Mouse (Mus musculus): ENCODE data around the gene Pole2. TPM values are rescaled to one million over a fixed set of nuclear protein-coding genes. Genes with fewer than 3 reads are reported as not detected.
A peak's percentile ranks its signal among the peaks of the same experiment; 100 is the strongest.

Pole2 gene
- polyA plus RNA-seq, 1 experiment: 1.9 TPM

DNA sequence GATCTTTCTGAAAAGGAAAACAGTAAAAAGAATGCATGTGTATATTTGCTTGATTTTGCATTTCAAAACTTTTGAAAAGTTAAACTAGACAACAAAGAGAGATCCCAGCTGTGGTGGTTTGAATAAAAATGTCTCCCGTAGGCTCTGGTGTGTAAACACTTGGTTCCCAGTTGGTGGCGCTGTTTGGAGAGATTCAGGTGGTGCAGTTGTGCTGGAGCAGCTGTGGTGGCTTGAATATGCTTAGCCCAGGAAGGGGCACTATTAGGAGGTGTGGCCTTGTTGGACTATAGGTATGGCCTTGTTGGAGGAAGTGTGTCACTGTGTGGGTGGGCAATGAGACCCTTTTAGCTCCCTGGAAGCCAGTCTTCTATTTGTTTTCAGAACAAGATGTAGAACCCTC, 1.3 kb upstream of the Pole2 start:
- Histone ChIP-seq H3K36me3 (ENCODE audit: control insufficient read depth, insufficient read depth, low read length) (no peaks in the 10 kb centered on the region), H3K4me1 (ENCODE audit: control insufficient read depth, insufficient read depth, low read length) (no peaks in the 10 kb centered on the region), H3K27ac (ENCODE audit: insufficient read depth, low read depth, low read length) (no peak overlapping the region), H3K4me3 (ENCODE audit: insufficient read depth, low read depth, low read length) (no peak overlapping the region), H3K27me3 (replicated peaks; ENCODE audit: control insufficient read depth, insufficient read depth, low read length) (no peaks in the 10 kb centered on the region)
- WGBS: 71% methylated on average over 2 of the region's 2 CpGs
- no peak for DNase-seq
- no peak for TF ChIP-seq POLR2A (IDR thresholded peaks at IDR 0.05; ENCODE audit: low read depth, low read length)
- peak; percentile 21; the same call in 1 of the 2 replicates for TF ChIP-seq CTCF (conservative IDR thresholded peaks at IDR 0.05; ENCODE audit: insufficient read depth, insufficient read length, low read depth, low read length)

DNA sequence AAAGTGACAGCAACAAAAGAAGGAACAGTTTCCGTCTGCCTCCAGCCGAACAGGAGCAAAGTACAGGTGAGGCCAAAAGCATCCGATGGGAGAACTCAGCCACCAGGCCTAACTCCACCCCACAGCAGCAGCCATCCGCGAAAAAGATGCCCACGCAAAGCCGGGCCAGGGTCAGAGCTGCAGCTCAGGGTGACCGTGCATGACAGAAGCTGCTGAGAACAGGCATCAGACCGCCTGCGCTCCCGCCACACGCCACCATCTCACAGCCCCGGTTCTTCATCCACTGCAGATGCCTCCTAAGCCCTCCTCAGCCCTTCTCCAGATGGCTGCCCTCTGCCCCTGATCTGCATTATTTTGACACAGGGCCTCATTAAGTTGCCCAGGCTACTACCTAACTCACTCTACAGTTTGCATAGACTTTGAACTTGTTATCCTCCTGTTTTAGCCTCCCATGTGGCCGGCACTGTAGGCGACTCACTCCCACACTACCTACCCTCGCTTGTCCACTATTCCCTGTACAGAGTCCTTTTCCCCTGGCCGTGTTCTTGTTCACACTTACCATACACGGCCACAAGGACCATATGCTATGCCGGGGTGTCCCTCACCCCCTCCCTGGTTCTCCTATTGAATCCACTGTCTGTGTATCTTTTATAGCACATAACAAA, 7.2 kb downstream of the Pole2 start:
- TF ChIP-seq CTCF (conservative IDR thresholded peaks at IDR 0.05; ENCODE audit: insufficient read depth, insufficient read length, low read depth, low read length) (no peak), POLR2A (IDR thresholded peaks at IDR 0.05; ENCODE audit: low read depth, low read length) (no peak)
- Histone ChIP-seq H3K27me3 (replicated peaks; ENCODE audit: control insufficient read depth, insufficient read depth, low read length) (no peaks in the 10 kb centered on the region), H3K36me3 (ENCODE audit: control insufficient read depth, insufficient read depth, low read length) (no peaks in the 10 kb centered on the region), H3K27ac (ENCODE audit: insufficient read depth, low read depth, low read length) (no peak overlapping the region), H3K4me3 (ENCODE audit: insufficient read depth, low read depth, low read length) (no peak overlapping the region), H3K4me1 (ENCODE audit: control insufficient read depth, insufficient read depth, low read length) (no peaks in the 10 kb centered on the region)
- 50% methylated on average over 19 of the region's 19 CpGs for WGBS
- peak; percentile 51 for DNase-seq

DNA sequence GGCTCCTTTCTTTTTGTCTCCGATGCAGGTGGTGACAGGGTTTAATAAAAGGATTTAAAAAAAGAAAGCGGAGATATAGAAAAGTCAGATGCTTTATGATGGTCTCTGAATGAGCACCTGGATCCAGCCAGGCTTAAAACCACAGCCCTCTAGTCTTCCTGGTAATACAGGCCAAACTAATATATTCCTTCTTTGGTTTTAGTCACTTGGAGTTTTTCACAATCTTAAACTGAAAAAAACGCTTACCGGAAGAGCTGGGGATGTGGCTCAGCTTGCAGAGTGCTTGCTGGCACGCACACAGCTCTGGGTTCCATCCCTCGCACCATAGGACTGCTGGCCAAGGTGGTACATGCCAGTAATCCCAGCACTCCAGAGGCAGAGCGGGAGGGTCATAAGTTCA, 11.4 kb downstream of the Pole2 start:
- H3K27me3 ChIP-seq (replicated peaks; ENCODE audit: control insufficient read depth, insufficient read depth, low read length): no peaks in the 10 kb centered on the region
- no peaks in the 10 kb centered on the region for H3K4me1 ChIP-seq (ENCODE audit: control insufficient read depth, insufficient read depth, low read length)
- no peaks in the 10 kb centered on the region for H3K36me3 ChIP-seq (ENCODE audit: control insufficient read depth, insufficient read depth, low read length)
- H3K27ac ChIP-seq (ENCODE audit: insufficient read depth, low read depth, low read length): no peak overlapping the region
- 98% methylated on average over 7 of the region's 7 CpGs for WGBS
- DNase-seq: no peak
- TF ChIP-seq CTCF (conservative IDR thresholded peaks at IDR 0.05; ENCODE audit: insufficient read depth, insufficient read length, low read depth, low read length) (no peak), POLR2A (IDR thresholded peaks at IDR 0.05; ENCODE audit: low read depth, low read length) (no peak)
- H3K4me3 ChIP-seq (ENCODE audit: insufficient read depth, low read depth, low read length): no peak overlapping the region

DNA sequence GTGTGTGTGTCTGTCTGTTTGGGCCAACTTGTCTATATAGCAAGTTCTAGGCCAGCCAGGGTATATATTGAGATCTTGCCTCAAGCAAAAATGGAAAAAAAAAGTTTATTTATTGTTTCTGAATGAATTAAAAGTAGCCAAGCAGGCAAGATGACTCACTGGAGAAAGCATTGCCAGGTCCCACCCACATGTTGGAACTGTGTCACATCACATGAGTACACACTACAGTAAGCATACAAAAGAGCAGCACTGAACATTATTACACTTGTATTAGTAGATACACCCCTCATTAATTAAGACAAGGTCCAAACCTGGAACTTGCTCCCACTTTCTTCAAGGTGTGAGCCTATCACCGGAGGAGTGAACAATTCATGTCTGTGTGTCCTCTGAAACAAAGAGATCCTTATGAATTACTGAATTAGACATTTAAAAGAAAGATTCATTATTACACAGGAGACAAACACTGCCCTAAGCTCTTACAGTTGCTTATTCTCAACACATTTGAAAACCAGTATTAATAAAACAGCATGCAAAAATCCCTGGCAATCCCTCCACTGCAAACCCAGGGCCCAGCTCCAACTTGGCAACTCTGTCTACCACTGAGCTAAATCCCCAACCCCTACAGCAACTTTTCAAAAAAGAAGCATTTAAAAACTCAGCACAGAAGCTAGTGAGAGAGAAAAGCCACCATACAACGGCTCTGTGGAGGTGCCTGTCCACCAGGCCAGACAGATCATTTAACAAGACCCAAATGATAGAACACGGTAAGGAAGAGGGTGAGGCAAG, 12.8 kb downstream of the Pole2 start:
- Histone ChIP-seq H3K36me3 (ENCODE audit: control insufficient read depth, insufficient read depth, low read length) (no peaks in the 10 kb centered on the region), H3K27me3 (replicated peaks; ENCODE audit: control insufficient read depth, insufficient read depth, low read length) (no peaks in the 10 kb centered on the region), H3K27ac (ENCODE audit: insufficient read depth, low read depth, low read length) (no peak overlapping the region), H3K4me1 (ENCODE audit: control insufficient read depth, insufficient read depth, low read length) (no peaks in the 10 kb centered on the region), H3K4me3 (ENCODE audit: insufficient read depth, low read depth, low read length) (no peak overlapping the region)
- TF ChIP-seq POLR2A (IDR thresholded peaks at IDR 0.05; ENCODE audit: low read depth, low read length) (no peak), CTCF (conservative IDR thresholded peaks at IDR 0.05; ENCODE audit: insufficient read depth, insufficient read length, low read depth, low read length) (no peak)
- WGBS: 91% methylated on average over 3 of the region's 3 CpGs
- no peak for DNase-seq

DNA sequence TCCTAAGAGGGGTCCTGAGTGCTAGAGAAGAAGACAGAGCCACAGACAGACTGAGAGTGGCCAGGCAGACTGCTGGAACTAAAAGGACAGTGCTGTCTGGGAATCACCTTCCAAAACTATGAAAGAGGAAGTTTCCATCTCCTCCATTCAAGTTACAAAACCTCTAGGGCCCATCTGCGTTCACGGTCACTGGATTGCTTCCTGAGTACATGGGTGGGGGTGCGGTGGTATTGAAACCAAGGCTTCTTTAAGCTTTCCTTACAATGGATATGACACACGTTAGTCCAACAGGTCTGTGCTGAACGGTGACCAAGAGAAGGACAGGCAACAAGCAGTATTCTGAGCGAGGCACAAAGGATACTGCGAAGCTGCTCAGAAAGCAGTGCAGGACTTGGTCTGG, 13.6 kb downstream of the Pole2 start:
- no peaks in the 10 kb centered on the region for H3K4me1 ChIP-seq (ENCODE audit: control insufficient read depth, insufficient read depth, low read length)
- no peak for DNase-seq
- H3K27me3 ChIP-seq (replicated peaks; ENCODE audit: control insufficient read depth, insufficient read depth, low read length): no peaks in the 10 kb centered on the region
- no peak overlapping the region for H3K4me3 ChIP-seq (ENCODE audit: insufficient read depth, low read depth, low read length)
- WGBS: 91% methylated on average over 7 of the region's 7 CpGs
- no peaks in the 10 kb centered on the region for H3K36me3 ChIP-seq (ENCODE audit: control insufficient read depth, insufficient read depth, low read length)
- H3K27ac ChIP-seq (ENCODE audit: insufficient read depth, low read depth, low read length): no peak overlapping the region
- TF ChIP-seq POLR2A (IDR thresholded peaks at IDR 0.05; ENCODE audit: low read depth, low read length) (no peak), CTCF (conservative IDR thresholded peaks at IDR 0.05; ENCODE audit: insufficient read depth, insufficient read length, low read depth, low read length) (no peak)

DNA sequence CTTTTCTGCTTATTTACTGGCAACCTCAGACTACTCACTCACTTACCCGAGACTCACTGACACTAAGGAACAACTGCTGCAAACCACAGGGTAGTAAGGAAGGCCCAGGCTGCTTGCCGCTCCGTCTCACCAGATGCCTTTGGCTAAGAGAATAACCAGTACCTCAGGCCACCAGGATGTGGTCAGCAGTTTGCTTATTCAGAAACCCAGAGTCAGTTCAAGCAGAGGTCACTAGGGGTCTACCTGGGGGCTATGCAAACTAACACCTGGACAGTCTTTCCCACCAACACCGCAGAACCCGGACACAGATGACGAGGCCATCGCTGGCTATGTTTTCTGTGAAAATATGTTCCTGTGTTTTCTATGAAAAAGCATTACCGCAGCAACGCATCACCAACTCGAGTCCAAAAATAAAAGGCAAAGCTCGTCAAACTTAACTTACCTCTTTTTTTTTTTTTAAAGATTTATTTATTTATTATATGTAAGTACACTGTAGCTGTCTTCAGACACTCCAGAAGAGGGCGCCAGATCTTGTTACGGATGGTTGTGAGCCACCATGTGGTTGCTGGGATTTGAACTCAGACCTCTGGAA, 14.7 kb downstream of the Pole2 start:
- TF ChIP-seq CTCF (conservative IDR thresholded peaks at IDR 0.05; ENCODE audit: insufficient read depth, insufficient read length, low read depth, low read length): no peak
- TF ChIP-seq POLR2A (IDR thresholded peaks at IDR 0.05; ENCODE audit: low read depth, low read length): no peak
- no peaks in the 10 kb centered on the region for H3K27me3 ChIP-seq (replicated peaks; ENCODE audit: control insufficient read depth, insufficient read depth, low read length)
- H3K4me3 ChIP-seq (ENCODE audit: insufficient read depth, low read depth, low read length): no peak overlapping the region
- no peaks in the 10 kb centered on the region for H3K36me3 ChIP-seq (ENCODE audit: control insufficient read depth, insufficient read depth, low read length)
- no peak overlapping the region for H3K27ac ChIP-seq (ENCODE audit: insufficient read depth, low read depth, low read length)
- DNase-seq: no peak
- H3K4me1 ChIP-seq (ENCODE audit: control insufficient read depth, insufficient read depth, low read length): no peaks in the 10 kb centered on the region
- WGBS: 93% methylated on average over 13 of the region's 13 CpGs

DNA sequence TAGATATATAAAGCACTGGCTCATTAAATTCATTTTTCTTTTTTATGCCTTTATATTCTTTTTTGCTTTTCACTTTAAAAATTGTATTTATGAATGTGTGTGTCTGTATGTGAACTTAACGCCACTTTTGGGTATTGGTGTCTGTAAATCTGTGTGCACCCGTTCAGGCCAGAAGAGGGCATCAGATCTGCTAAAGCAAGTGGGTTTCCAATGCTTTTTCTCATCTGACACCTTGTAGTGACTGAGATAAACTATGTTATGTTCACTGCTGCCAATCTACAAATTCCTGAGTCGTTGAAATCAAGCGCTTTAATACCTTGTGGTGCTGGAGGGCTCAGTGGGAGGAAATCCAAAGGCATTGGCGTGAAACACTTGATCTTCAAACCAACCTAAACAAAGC, 16.9 kb downstream of the Pole2 start:
- Histone ChIP-seq H3K36me3 (ENCODE audit: control insufficient read depth, insufficient read depth, low read length) (no peaks in the 10 kb centered on the region), H3K4me3 (ENCODE audit: insufficient read depth, low read depth, low read length) (no peak overlapping the region), H3K27ac (ENCODE audit: insufficient read depth, low read depth, low read length) (no peak overlapping the region), H3K27me3 (replicated peaks; ENCODE audit: control insufficient read depth, insufficient read depth, low read length) (no peaks in the 10 kb centered on the region), H3K4me1 (ENCODE audit: control insufficient read depth, insufficient read depth, low read length) (no peaks in the 10 kb centered on the region)
- no peak for TF ChIP-seq POLR2A (IDR thresholded peaks at IDR 0.05; ENCODE audit: low read depth, low read length)
- 0 out of 2 replicates have a peak, but pooled peaks have one; percentile 20 for TF ChIP-seq CTCF (conservative IDR thresholded peaks at IDR 0.05; ENCODE audit: insufficient read depth, insufficient read length, low read depth, low read length)
- peak; percentile 25 for DNase-seq
- WGBS: 61% methylated on average over 5 of the region's 5 CpGs
